Mouse (Mus musculus) left cerebral cortex, postnatal 14 days (tissue): ENCODE results near the gene Grk6. TPM values are rescaled to one million over a fixed set of nuclear protein-coding genes. Genes with fewer than 3 reads are reported as not detected.

Source experiments
- DNase-seq, 2 experiments: peaks; one replicate each; pipeline ENCODE4 v3.0.0; 2021 to 2022; ENCODE audit warnings: low spot score in 2 of 2, mixed read lengths in 1 of 2
- intact Hi-C: fragments of 180-260 bp; cut with DNase I; formaldehyde crosslinking; loops from one replicate; pipeline ENCODE4 v1.15.1; 2025
- total RNA-seq, 2 experiments: library from RNA; stranded (reverse); gene quantifications; 2 replicates each; pipeline ENCODE4 v1.2.3; 2021

Grk6 gene
- total RNA-seq, 2 experiments from 2014 or later = 67.5 to 67.8 TPM

DNA sequence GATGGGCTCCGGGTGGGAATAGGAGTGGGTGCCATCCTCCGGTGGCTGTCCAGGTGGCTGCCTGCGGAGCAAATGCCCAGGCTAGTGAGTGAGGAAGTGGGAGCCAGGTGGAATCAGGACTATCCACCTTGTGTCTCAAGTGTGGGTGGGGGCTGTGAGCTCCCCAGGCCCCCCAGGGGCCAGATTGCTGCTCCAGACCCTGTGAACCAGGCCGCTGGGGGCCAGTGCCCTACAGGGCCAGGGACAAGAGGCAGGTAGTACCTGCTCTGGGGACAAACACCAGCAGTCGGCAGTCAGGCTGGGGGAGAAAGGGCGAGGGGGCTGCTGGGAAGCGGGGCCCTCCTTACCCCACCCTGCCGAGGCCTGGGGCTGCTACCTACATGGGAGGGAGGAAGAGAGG lies 31.4 kb downstream of the Grk6 start:
- intact Hi-C loops = no loop called here
- DNase-seq = no peak

- no peak for DNase-seq
- intact Hi-C loops = no loop called here
Measured at GRCm38 (mm10) chr13:55477492-55477891, 32.6 kb downstream of the Grk6 start.

DNA sequence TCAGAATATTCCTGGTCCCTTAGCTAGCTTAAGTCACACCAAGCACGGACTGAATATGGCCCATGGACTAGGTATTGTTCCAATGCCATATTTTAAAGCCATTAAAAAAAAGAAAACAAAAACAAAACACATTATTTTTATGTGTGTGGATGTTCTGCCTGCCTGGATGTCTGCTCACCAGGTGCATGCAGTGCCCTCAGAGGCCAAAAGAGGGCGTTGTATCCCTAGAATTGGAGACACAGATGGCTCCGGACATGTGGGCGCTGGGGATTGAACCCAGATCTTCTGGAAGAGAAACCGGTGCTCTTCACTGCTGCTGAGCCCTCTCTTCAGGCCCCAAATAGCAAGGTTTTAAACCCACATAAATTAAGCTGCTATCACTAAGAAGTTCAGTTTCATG lies 33.2 kb downstream of the Grk6 start:
- intact Hi-C loops = no loop called here

DNA sequence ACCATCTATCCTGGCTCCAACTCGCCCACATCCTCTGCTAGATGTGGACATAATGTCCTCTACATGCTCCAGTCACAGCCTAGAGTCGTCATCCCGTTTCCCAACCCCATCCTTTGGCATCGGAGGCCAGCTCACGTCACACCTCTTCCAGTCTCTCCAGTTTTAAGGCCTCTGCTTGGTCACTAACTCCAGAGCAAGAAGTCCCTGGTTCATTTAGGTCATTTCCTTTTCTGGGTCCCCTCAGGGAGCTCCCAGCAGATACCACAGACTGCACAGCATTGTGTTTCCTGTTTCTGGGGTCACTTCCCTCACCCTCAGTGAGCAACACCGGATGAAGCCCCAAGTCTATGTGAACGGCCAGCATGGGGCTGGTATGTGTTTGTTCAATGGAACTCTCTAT lies 34.1 kb downstream of the Grk6 start:
- intact Hi-C loops = no loop called here
- DNase-seq = no peak

More for the DNA sequence above, 33.2 kb downstream of the Grk6 start:
- no peak for DNase-seq

DNA sequence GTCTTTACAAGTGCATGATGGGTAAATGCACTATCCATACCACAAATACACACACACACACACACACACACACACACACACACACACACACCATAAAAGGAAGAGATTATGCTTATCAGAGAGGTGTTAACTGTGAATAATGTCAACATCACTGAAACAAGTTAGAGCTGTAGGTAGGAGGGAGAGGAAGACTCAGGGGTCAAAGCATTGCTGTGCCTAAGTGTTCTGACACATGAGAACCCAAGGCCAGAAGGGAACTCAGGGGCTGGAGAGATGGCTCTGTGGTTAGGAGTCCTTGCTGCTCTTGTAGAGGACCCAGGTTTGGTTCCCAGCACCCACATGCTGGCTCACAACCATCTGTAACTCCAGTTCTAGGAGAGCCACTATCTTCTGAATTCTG lies 35.1 kb downstream of the Grk6 start:
- intact Hi-C loops = no loop called here
- DNase-seq = no peak

DNA sequence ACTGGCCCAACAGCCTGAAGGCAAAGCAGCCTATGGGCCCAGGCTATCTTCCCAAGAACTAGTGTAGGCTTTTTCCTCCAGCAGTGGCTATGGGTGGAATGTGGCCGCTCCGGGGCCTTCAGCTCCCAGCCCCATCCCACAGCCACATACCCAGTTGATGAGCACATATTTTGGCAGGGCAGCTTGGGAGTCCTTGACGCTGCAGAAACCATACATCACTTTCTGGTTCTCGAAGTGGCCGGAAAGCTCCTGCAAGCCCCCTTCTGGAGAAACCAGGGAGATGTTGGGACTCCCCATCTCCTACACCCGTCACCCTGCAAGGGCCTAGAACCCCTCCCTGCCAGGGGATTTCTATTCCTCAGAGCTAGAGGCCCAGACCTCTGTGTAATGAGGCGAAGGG lies 37.7 kb downstream of the Grk6 start:
- intact Hi-C loops = no loop called here
- no peak for DNase-seq

- DNase-seq = no peak
- intact Hi-C loops = no loop called here
Measured at GRCm38 (mm10) chr13:55483071-55483470, 38.2 kb downstream of the Grk6 start.

DNA sequence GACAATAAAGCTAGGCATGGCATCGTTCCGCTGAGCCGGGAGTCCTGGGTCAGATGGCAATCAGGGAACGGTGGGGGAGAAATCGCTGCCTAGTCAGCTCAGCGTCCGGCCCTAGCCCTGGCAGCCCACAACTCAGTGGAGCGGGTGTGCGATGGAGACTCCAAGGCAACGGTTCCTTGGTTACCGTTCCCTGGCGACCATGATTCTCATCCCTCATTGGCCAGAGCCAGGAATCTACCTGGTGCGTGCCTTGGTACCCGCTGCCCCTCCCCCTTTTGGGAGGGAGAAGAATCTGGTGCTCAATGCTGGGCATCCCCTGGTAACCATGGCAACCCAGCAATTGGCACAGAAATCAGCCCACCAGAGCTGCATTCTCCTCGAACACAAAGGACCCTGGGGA lies 38.7 kb downstream of the Grk6 start:
- intact Hi-C loops = no loop called here
- DNase-seq = peak; percentile 97 to 98

- DNase-seq = no peak
- intact Hi-C loops = no loop called here
Measured at GRCm38 (mm10) chr13:55484520-55485088, 39.7 kb downstream of the Grk6 start.

DNA sequence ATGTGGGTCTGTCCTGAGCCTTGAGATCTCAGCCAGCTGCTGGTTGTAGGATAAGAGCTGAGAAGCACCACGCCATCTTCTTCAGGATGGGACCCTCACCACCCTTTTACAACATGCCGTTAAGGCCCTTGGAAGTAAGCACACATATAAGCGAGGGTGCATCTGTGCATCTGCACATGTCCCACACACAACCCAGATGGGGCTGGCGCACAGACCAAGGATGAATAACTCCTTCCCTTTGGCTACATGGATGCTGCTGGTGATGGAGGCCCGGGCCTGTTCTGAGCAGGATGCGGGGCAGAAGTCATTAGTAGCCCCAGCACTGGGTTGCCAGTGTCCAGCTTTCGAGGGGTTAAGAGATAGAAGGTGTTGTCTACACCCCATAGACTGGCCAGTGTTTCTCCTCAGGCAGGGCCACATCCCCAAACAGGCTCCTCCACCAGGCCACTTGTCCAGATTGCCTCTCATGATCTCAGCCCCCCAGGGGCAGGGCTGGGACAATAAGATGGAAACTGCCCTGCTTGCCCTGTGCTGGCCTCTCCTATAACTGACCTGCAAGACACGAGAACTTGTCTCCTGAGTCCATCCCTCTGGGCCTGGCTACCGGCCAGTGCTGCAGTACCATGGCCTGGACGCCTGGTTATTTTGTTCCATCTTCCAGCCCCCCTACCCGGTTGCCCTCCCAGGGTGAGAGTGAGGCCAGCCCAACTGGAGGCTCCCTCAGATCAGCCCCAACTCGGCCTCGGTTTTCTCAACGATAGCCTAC lies 41.3 kb downstream of the Grk6 start:
- no peak for DNase-seq
- intact Hi-C loops = loop anchor here (2.0 kb wide), 1 partner anchor 27 kb away; the partner anchor contains the start of gene Pdlim7

- intact Hi-C loops = loop anchor here (2.0 kb wide), 1 partner anchor 26 kb away; the partner anchor contains the start of gene Pdlim7
- no peak for DNase-seq
Measured at GRCm38 (mm10) chr13:55486916-55487577, 42.2 kb downstream of the Grk6 start.

GRCm38 (mm10) chr13:55487578-55488498 lies 43.0 kb downstream of the Grk6 start, which contains the start of gene Dbn1:
TSS of gene Dbn1 (minus strand) at chr13:55488111.
- no peak for DNase-seq
- intact Hi-C loops = loop anchor here (2.0 kb wide), 1 partner anchor 25 kb away; the partner anchor contains the start of gene Pdlim7

DNA sequence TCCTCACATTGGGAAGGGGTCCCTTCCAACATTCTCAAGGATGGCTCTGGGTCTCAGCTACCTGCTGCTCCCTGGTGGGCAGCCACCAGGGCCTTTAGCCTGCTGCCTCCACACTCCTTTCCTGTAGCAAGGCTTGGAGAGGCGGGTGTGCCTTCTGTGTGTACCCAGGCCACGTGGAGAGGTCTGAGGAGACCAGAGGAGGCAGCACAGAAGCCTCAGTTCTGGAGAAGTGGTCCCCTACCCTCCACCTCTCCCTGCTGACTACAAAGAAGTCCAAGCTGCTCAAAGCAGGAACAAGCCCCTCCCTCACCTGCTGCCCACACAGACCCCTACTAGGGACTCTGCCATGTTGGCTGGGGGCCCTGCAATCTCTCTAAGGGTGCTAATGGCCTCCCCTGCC lies 49.4 kb downstream of the Grk6 start:
- DNase-seq = no peak
- intact Hi-C loops = no loop called here

GRCm38 (mm10) chr13:55494883-55495621 lies 50.2 kb downstream of the Grk6 start:
- intact Hi-C loops = no loop called here
- DNase-seq = no peak

DNA sequence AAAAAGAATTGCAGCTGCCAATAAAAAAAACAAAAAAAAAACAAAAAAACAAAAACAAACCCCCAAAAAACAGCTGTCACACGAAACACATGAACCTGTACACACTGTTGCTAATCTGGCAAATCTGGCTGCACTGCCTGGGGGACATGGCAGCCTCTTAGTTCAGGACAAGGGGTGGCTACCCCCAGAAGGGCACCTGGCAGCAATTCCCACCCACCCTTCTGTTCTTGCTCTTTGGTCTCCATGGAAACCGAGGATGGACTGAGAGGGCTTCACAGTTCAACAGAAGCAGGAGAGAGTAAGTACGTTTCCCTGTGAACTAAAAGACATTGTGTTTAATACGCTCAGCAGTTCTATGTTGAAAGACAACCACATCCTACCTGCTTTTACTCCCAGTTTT lies 50.8 kb downstream of the Grk6 start:
- DNase-seq = no peak
- intact Hi-C loops = no loop called here

DNA sequence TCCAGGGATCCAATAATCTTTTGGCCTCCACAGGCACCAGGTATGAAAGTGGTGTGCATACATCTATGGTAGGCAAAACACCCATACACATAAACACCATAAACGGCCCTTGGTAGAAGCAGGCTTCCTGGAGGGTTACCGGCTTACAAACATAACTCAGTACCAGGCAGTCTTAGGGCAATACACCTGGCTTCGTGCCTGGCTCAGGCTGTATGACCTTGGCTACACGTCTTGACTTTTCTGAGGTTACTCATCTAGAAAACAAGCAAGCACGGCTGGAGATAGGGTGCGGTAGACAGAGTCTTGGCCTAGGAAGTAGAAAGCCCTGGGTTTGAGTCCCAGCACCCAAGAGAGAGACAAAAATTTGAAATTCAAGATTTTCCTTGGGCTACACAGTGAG lies 51.8 kb downstream of the Grk6 start:
- DNase-seq = no peak
- intact Hi-C loops = no loop called here

DNA sequence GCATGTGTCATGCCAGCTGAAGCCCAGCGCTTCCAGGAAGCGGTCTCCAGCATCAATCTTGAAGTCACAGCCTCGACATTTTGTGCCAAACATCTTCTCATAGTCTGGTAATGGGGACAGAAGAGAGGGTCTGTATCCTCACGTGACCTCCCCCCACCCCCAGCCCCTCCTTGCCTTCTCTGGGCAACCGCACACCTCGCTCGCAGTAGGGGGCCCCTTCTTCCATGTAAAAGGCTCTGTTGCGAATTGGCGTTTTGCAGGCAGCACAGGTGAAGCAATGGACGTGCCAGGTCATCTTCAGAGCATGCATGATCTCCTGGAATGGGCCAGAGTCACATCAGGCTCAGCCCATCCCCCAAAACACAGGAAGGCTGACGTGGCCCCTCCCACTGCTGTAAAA lies 54.0 kb downstream of the Grk6 start:
- DNase-seq = no peak
- intact Hi-C loops = no loop called here

DNA sequence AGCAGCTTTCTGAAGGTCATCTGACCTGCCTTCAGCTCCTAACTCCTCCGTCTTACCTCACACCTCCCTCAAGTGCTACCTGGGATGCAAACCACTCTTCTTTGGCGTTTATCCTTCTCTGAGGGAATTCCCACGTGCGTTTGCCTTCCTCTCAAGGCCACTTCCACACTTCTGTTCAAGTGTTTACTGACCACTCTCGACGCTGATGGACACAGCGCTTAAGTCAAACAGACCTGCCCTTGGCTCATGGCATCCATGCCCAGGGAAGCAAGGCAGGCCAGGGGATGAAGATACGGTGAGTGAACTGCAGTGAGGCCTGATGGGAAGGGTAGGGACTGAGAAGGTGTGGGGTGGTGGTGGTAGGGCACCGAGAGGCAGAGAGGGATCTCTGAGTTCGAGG lies 55.7 kb downstream of the Grk6 start:
- DNase-seq = no peak
- intact Hi-C loops = no loop called here

- DNase-seq = no peak
Measured at GRCm38 (mm10) chr13:55502405-55502804, 57.5 kb downstream of the Grk6 start.

More at GRCm38 (mm10) chr13:55502405-55502804, 57.5 kb downstream of the Grk6 start:
- intact Hi-C loops = no loop called here
